Mouse (Mus musculus): ENCODE results near the gene Pqlc3.

DNA sequence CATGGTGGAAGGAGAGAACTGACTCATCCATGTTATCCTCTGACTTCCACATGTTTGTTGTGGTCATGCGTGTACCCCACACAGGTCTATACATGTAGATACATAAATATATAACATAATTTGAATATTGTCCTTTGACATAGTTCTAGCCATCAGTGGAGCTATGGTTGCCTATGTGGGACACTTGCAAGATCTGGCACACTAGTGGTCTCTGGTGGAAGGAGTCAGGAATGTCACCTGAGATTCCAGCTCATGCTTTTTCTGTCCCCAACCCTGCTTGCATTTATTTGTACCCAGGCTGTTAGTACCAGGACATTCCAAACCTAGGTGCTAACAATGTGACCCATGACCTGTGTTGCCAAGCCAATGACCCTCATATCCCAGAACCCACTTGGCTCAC, 49.6 kb upstream of the Pqlc3 start:
- no peak for TF ChIP-seq CTCF (IDR thresholded peaks at IDR 0.05)
- no peak for TF ChIP-seq EP300 (IDR thresholded peaks at IDR 0.05; ENCODE audit: insufficient read depth, low read depth, low read length)

Data from heart, adult 2 months (tissue).